Mouse (Mus musculus) liver, adult 2 months (tissue): ENCODE data around the gene Olfml1.

ENCODE experiments used
- CTCF ChIP-seq: fragments of 200-500 bp; IDR thresholded peaks from 2 replicates; pipeline ENCODE4 v1.5.1; 2011; ENCODE audit warnings: low read depth, low read length, control low read depth
- POLR2A ChIP-seq: fragments of 200-500 bp; IDR thresholded peaks from 2 replicates; pipeline ENCODE4 v1.6.1; 2011; ENCODE audit warnings: low read length, control low read depth; ENCODE audit not compliant: insufficient read depth; ENCODE audit errors: extremely low read depth

GRCm38 (mm10) chr7:107594325-107594856 lies 27.1 kb downstream of the Olfml1 start:
- peak; percentile 49 for TF ChIP-seq CTCF
- no peak for TF ChIP-seq POLR2A
